ENCODE assay signal across 10 mouse cellular contexts in genomic region chr11:97098791-97099190, GRCm38 (mm10). TPM values are rescaled to one million over a fixed set of nuclear protein-coding genes. Genes with fewer than 3 reads are reported as not detected.
DNase-seq lines count a peak whose midpoint lies in the region; ATAC-seq and TF ChIP-seq lines count a peak whose summit lies in the region.
"Had no signal": no experiment of that assay in that cellular context is flagged by ENCODE, and none has a peak within 500 bp of the region (broad histone marks: within the 10 kb centered on the region; RNA-seq: fewer than 3 reads in every experiment).

No protein-coding gene starts in this region.

- in situ Hi-C loops in ES-E14 (cut with MboI; ENCODE audit: low sequenced_read_pairs in 2 of 2, unreplicated experiment in 2 of 2) = no loop called here

- H3K4me3 ChIP-seq in ES-E14 (ENCODE audit: insufficient read depth in 1 of 2, low read depth in 1 of 2, low read length in 2 of 2, poor library complexity in 1 of 2, severe bottlenecking in 1 of 2) = peak overlapping the region; percentile 23 to 36; a peak in 2 of 4 replicates
- H3K4me3 ChIP-seq in heart, postnatal 0 days (ENCODE audit: low read depth, low read length) = peak overlapping the region; percentile 23

- H3K4me2 ChIP-seq in heart, postnatal 0 days (ENCODE audit: low read depth, low read length) = peak overlapping the region; percentile 42

- H3K9me3 ChIP-seq in ES-E14 (ENCODE audit: control insufficient read depth, insufficient read depth, low read depth, low read length) = no peaks in the 10 kb centered on the region
- no peaks in the 10 kb centered on the region for H3K9me3 ChIP-seq in heart, postnatal 0 days (replicated peaks; ENCODE audit: control insufficient read depth, low read length)

- no peak for TF ChIP-seq CTCF in heart, postnatal 0 days (IDR thresholded peaks at IDR 0.05; ENCODE audit: low read depth)

- DNase-seq in ES-E14 (ENCODE audit: low read depth, low spot score) = no peak
- peak; percentile 23 for DNase-seq in gastrocnemius, adult 18-20 months (ENCODE audit: low spot score)
- DNase-seq in heart, postnatal 0 days (ENCODE audit: low spot score) = no peak
- peak; percentile 29 to 39 for DNase-seq in kidney, postnatal 4 days
- DNase-seq in left cerebral cortex, postnatal 25 days (ENCODE audit: low spot score in 2 of 2) = no peak
- DNase-seq in layer of hippocampus, adult 18-20 months (ENCODE audit: low spot score in 2 of 2) = no peak
- no peak for DNase-seq in urinary bladder, postnatal 25 days (ENCODE audit: low spot score)
- no peak for DNase-seq in yolk sac, embryonic 10.5 days (ENCODE audit: low spot score)
- DNase-seq: spleen, adult 18-20 months had no signal

- peaks cover 54% of the 10 kb centered on the region for H3K27me3 ChIP-seq in heart, postnatal 0 days (ENCODE audit: control insufficient read depth, insufficient read depth, low read length)

- peaks cover 0 to 2% of the 10 kb centered on the region in 2 experiments; a peak in 1 of 4 replicates for H3K4me1 ChIP-seq in ES-E14 (ENCODE audit: control insufficient read depth in 2 of 2, insufficient read depth in 2 of 2, low read length in 2 of 2, poor library complexity in 1 of 2)
- no peaks in the 10 kb centered on the region for H3K4me1 ChIP-seq in heart, postnatal 0 days (ENCODE audit: control insufficient read depth, insufficient read depth)

- H3K27ac ChIP-seq in ES-E14 (ENCODE audit: insufficient read depth, low read depth, low read length, poor library complexity, severe bottlenecking) = no peak overlapping the region
- H3K27ac ChIP-seq in heart, postnatal 0 days (ENCODE audit: low read depth) = no peak overlapping the region

- intact Hi-C loops in left cerebral cortex, postnatal 25 days (cut with DNase I) = no loop called here

- H3K36me3 ChIP-seq in ES-E14 (ENCODE audit: control insufficient read depth, insufficient read depth, low read length, poor library complexity, severe bottlenecking) = no peaks in the 10 kb centered on the region
- no peaks in the 10 kb centered on the region for H3K36me3 ChIP-seq in heart, postnatal 0 days (replicated peaks; ENCODE audit: control insufficient read depth, insufficient read depth, low read length)

- TF ChIP-seq EP300 in heart, postnatal 0 days (IDR thresholded peaks at IDR 0.05; ENCODE audit: low read depth) = no peak

- ATAC-seq in heart, postnatal 0 days (ENCODE audit: insufficient read depth, low read depth) = no peak
- ATAC-seq: forebrain, embryonic 14.5 days had no signal

- WGBS in heart, postnatal 0 days = 8% methylated on average over 18 of the region's 18 CpGs

- no peak overlapping the region for H3K9ac ChIP-seq in ES-E14 (ENCODE audit: insufficient read depth, low read depth, low read length, poor library complexity, severe bottlenecking)
- no peak overlapping the region for H3K9ac ChIP-seq in heart, postnatal 0 days (replicated peaks; ENCODE audit: low read depth, low read length)

TF ChIP-seq in ES-E14, 5 proteins besides CTCF, POLR2A, EP300 and RAD21:
- TF ChIP-seq ZC3H11A (IDR thresholded peaks at IDR 0.05; ENCODE audit: borderline replicate concordance, low read depth, low read length) = no peak
- TF ChIP-seq CHD2 (IDR thresholded peaks at IDR 0.05; ENCODE audit: low read depth, low read length) = no peak
- no peak for TF ChIP-seq MAFK (IDR thresholded peaks at IDR 0.05; ENCODE audit: insufficient read depth, low read depth, low read length)

RNA-seq across cellular contexts. Expression of gene Tbx21, which starts 16.3 kb away (rescaled TPM):
- 0.27 and 0.32 TPM in 2 replicates for total RNA-seq in ES-E14 (2012; rRNA removed)
- under 1 TPM; 0.41 to 0.50 TPM for total RNA-seq in gastrocnemius, adult 18-20 months (2021)
- not detected in 2 replicates for total RNA-seq in heart, postnatal 0 days (2014; rRNA removed; ENCODE audit: low replicate concordance)
- polyA plus RNA-seq in heart, postnatal 0 days (2015; fragmentation: Nextera tagmentation; extraction: Ambion mirVana) = not detected in 2 replicates
- total RNA-seq in left cerebral cortex, postnatal 25 days (2021) = under 1 TPM; 0.18 to 0.30 TPM
- total RNA-seq in layer of hippocampus, adult 18-20 months (2021) = under 1 TPM in 1 of 2 experiments, not detected in 1; 0.12 TPM

RNA-seq across cellular contexts. Expression of gene Osbpl7, which starts 48.4 kb away (rescaled TPM):
- 6.6 and 7.2 TPM in 2 replicates for total RNA-seq in ES-E14 (2012; rRNA removed)
- 1 to 10 TPM; 2.5 to 2.9 TPM for total RNA-seq in gastrocnemius, adult 18-20 months (2021)
- total RNA-seq in heart, postnatal 0 days (2014; rRNA removed; ENCODE audit: low replicate concordance) = 8.6 and 10.6 TPM in 2 replicates
- polyA plus RNA-seq in heart, postnatal 0 days (2015; fragmentation: Nextera tagmentation; extraction: Ambion mirVana) = 2.7 and 3.0 TPM in 2 replicates
- total RNA-seq in left cerebral cortex, postnatal 25 days (2021) = 10 to 100 TPM; 11.2 to 15.3 TPM
- total RNA-seq in layer of hippocampus, adult 18-20 months (2021) = 10 to 100 TPM; 16.3 to 17.7 TPM

RNA-seq across cellular contexts. Expression of gene Tbkbp1, which starts 52.5 kb away (rescaled TPM):
- 3.5 and 4.5 TPM in 2 replicates for total RNA-seq in ES-E14 (2012; rRNA removed)
- 1 to 10 TPM; 3.3 to 6.8 TPM for total RNA-seq in gastrocnemius, adult 18-20 months (2021)
- 8.9 and 27.8 TPM in 2 replicates for total RNA-seq in heart, postnatal 0 days (2014; rRNA removed; ENCODE audit: low replicate concordance)
- 2.8 and 3.4 TPM in 2 replicates for polyA plus RNA-seq in heart, postnatal 0 days (2015; fragmentation: Nextera tagmentation; extraction: Ambion mirVana)
- total RNA-seq in left cerebral cortex, postnatal 25 days (2021) = 10 to 100 TPM; 45.7 to 47.7 TPM
- total RNA-seq in layer of hippocampus, adult 18-20 months (2021) = 100 to 1,000 TPM in 1 of 2 experiments, 10 to 100 TPM in 1; 98.1 to 100 TPM

RNA-seq across cellular contexts. Expression of gene Mrpl10, which starts 57.4 kb away (rescaled TPM):
- 55.3 and 70.3 TPM in 2 replicates for total RNA-seq in ES-E14 (2012; rRNA removed)
- total RNA-seq in gastrocnemius, adult 18-20 months (2021) = 10 to 100 TPM; 41.4 to 45.6 TPM
- total RNA-seq in heart, postnatal 0 days (2014; rRNA removed; ENCODE audit: low replicate concordance) = 77.7 and 81.2 TPM in 2 replicates
- polyA plus RNA-seq in heart, postnatal 0 days (2015; fragmentation: Nextera tagmentation; extraction: Ambion mirVana) = 67.0 and 67.3 TPM in 2 replicates
- 10 to 100 TPM; 67.9 to 68.8 TPM for total RNA-seq in left cerebral cortex, postnatal 25 days (2021)
- total RNA-seq in layer of hippocampus, adult 18-20 months (2021) = 10 to 100 TPM; 76.0 to 80.4 TPM

RNA-seq across cellular contexts. Expression of gene Lrrc46, which starts 57.6 kb away (rescaled TPM):
- total RNA-seq in ES-E14 (2012; rRNA removed) = 0.42 and 0.54 TPM in 2 replicates
- total RNA-seq in gastrocnemius, adult 18-20 months (2021) = under 1 TPM in 1 of 2 experiments, not detected in 1; 0.16 TPM
- 0.80 TPM in 1 of 2 replicates, not detected in the other for total RNA-seq in heart, postnatal 0 days (2014; rRNA removed; ENCODE audit: low replicate concordance)
- 0.53 and 0.65 TPM in 2 replicates for polyA plus RNA-seq in heart, postnatal 0 days (2015; fragmentation: Nextera tagmentation; extraction: Ambion mirVana)
- under 1 TPM; 0.66 to 0.71 TPM for total RNA-seq in left cerebral cortex, postnatal 25 days (2021)
- total RNA-seq in layer of hippocampus, adult 18-20 months (2021) = under 1 TPM; 0.74 to 0.94 TPM

Comparison
In these comparisons a context has a peak if more than half of its experiments do, and no peak if none do; other contexts are left out.
1. DNase-seq: peak in gastrocnemius, adult 18-20 months (single experiment) and kidney, postnatal 4 days (2 of 2); none in ES-E14 (single experiment), heart, postnatal 0 days (single experiment), left cerebral cortex, postnatal 25 days (0 of 2), layer of hippocampus, adult 18-20 months (0 of 2), urinary bladder, postnatal 25 days (single experiment) and yolk sac, embryonic 10.5 days (single experiment).